Mouse (Mus musculus): ENCODE results near the gene Capn1. TPM values are rescaled to one million over a fixed set of nuclear protein-coding genes. Genes with fewer than 3 reads are reported as not detected.

Gene Capn1
- polyA plus RNA-seq, 1 experiment from 2014 or later = 17.8 TPM

- Histone ChIP-seq H3K4me2 (replicated peaks; ENCODE audit: low read depth) (peak overlapping the region; percentile 73), H3K27ac (ENCODE audit: low read depth, low read length) (peak overlapping the region; percentile 51), H3K4me1 (replicated peaks; ENCODE audit: control insufficient read depth, insufficient read depth, low read length) (peaks cover 12% of the 10 kb centered on the region; the same call in 1 of the 2 replicates), H3K36me3 (ENCODE audit: control insufficient read depth, insufficient read depth) (peaks cover 19% of the 10 kb centered on the region), H3K27me3 (replicated peaks; ENCODE audit: control insufficient read depth, insufficient read depth, low read length) (no peaks in the 10 kb centered on the region), H3K9me3 (ENCODE audit: control insufficient read depth) (no peaks in the 10 kb centered on the region), H3K9ac (ENCODE audit: low read depth, low read length) (peak overlapping the region; percentile 63), H3K4me3 (ENCODE audit: low read depth, low read length) (peak overlapping the region; percentile 62)
- WGBS = 35% methylated on average over 5 of the region's 5 CpGs
- no peak for ATAC-seq
- no peak for TF ChIP-seq CTCF (IDR thresholded peaks at IDR 0.05; ENCODE audit: low read depth)
Measured at GRCm38 (mm10) chr19:6058966-6059365, 43.3 kb upstream of the Capn1 start.

GRCm38 (mm10) chr19:6058513-6058912 is 42.8 kb upstream of the Capn1 start:
- Histone ChIP-seq H3K4me2 (replicated peaks; ENCODE audit: low read depth) (peak overlapping the region; percentile 73), H3K9me3 (ENCODE audit: control insufficient read depth) (no peaks in the 10 kb centered on the region), H3K9ac (ENCODE audit: low read depth, low read length) (peak overlapping the region; percentile 63), H3K4me3 (ENCODE audit: low read depth, low read length) (peak overlapping the region; percentile 62), H3K27ac (ENCODE audit: low read depth, low read length) (peak overlapping the region; percentile 51), H3K27me3 (replicated peaks; ENCODE audit: control insufficient read depth, insufficient read depth, low read length) (no peaks in the 10 kb centered on the region), H3K36me3 (ENCODE audit: control insufficient read depth, insufficient read depth) (peaks cover 23% of the 10 kb centered on the region), H3K4me1 (replicated peaks; ENCODE audit: control insufficient read depth, insufficient read depth, low read length) (peaks cover 12% of the 10 kb centered on the region; the same call in 1 of the 2 replicates)
- 17% methylated on average over 5 of the region's 5 CpGs for WGBS
- no peak for ATAC-seq
- no peak for TF ChIP-seq CTCF (IDR thresholded peaks at IDR 0.05; ENCODE audit: low read depth)

GRCm38 (mm10) chr19:6057313-6058096 is 41.8 kb upstream of the Capn1 start, which contains the start of the genes Mrpl49 and Fau:
Gene Mrpl49 (minus strand): TSS chr19:6057785.
Gene Fau (plus strand): TSS chr19:6057844.
- no peaks in the 10 kb centered on the region for H3K9me3 ChIP-seq (ENCODE audit: control insufficient read depth)
- no peaks in the 10 kb centered on the region for H3K27me3 ChIP-seq (replicated peaks; ENCODE audit: control insufficient read depth, insufficient read depth, low read length)
- peak; percentile 84 for ATAC-seq
- peak within 1 kb of the TSS; percentile 51 for H3K27ac ChIP-seq (ENCODE audit: low read depth, low read length)
- peak within 1 kb of the TSS; percentile 73 for H3K4me2 ChIP-seq (replicated peaks; ENCODE audit: low read depth)
- peak within 1 kb of the TSS; percentile 63 for H3K9ac ChIP-seq (ENCODE audit: low read depth, low read length)
- H3K4me3 ChIP-seq (ENCODE audit: low read depth, low read length) = peak within 1 kb of the TSS; percentile 62
- H3K4me1 ChIP-seq (replicated peaks; ENCODE audit: control insufficient read depth, insufficient read depth, low read length) = peaks cover 9% of the 10 kb centered on the region; the same call in 1 of the 2 replicates
- no peak for TF ChIP-seq CTCF (IDR thresholded peaks at IDR 0.05; ENCODE audit: low read depth)
- peaks cover 33% of the 10 kb centered on the region for H3K36me3 ChIP-seq (ENCODE audit: control insufficient read depth, insufficient read depth)
- under 1% methylated on average over 61 of the region's 63 CpGs for whole genome bisulfite sequencing

GRCm38 (mm10) chr19:6056696-6057095 is 41.0 kb upstream of the Capn1 start:
- no peak for ATAC-seq
- Histone ChIP-seq H3K27ac (ENCODE audit: low read depth, low read length) (no peak overlapping the region), H3K9ac (ENCODE audit: low read depth, low read length) (peak overlapping the region; percentile 63), H3K4me2 (replicated peaks; ENCODE audit: low read depth) (peak overlapping the region; percentile 73), H3K27me3 (replicated peaks; ENCODE audit: control insufficient read depth, insufficient read depth, low read length) (no peaks in the 10 kb centered on the region), H3K4me1 (replicated peaks; ENCODE audit: control insufficient read depth, insufficient read depth, low read length) (peaks cover 4% of the 10 kb centered on the region; the same call in 1 of the 2 replicates), H3K36me3 (ENCODE audit: control insufficient read depth, insufficient read depth) (peaks cover 41% of the 10 kb centered on the region), H3K9me3 (ENCODE audit: control insufficient read depth) (no peaks in the 10 kb centered on the region), H3K4me3 (ENCODE audit: low read depth, low read length) (peak overlapping the region; percentile 62)
- TF ChIP-seq CTCF (IDR thresholded peaks at IDR 0.05; ENCODE audit: low read depth) = no peak
- WGBS = 41% methylated on average over 4 of the region's 4 CpGs

GRCm38 (mm10) chr19:6054296-6054695 is 38.6 kb upstream of the Capn1 start:
- Histone ChIP-seq H3K4me3 (ENCODE audit: low read depth, low read length) (no peak overlapping the region), H3K4me1 (replicated peaks; ENCODE audit: control insufficient read depth, insufficient read depth, low read length) (peaks cover 4% of the 10 kb centered on the region; the same call in 1 of the 2 replicates), H3K4me2 (replicated peaks; ENCODE audit: low read depth) (no peak overlapping the region), H3K27me3 (replicated peaks; ENCODE audit: control insufficient read depth, insufficient read depth, low read length) (no peaks in the 10 kb centered on the region), H3K9ac (ENCODE audit: low read depth, low read length) (no peak overlapping the region), H3K36me3 (ENCODE audit: control insufficient read depth, insufficient read depth) (peaks cover 65% of the 10 kb centered on the region), H3K27ac (ENCODE audit: low read depth, low read length) (peak overlapping the region; percentile 28; the same call in 1 of the 2 replicates), H3K9me3 (ENCODE audit: control insufficient read depth) (no peaks in the 10 kb centered on the region)
- 57% methylated on average over 5 of the region's 5 CpGs for WGBS
- TF ChIP-seq CTCF (IDR thresholded peaks at IDR 0.05; ENCODE audit: low read depth) = no peak
- no peak for ATAC-seq

- H3K36me3 ChIP-seq (ENCODE audit: control insufficient read depth, insufficient read depth) = peaks cover 73% of the 10 kb centered on the region
- no peak overlapping the region for H3K4me2 ChIP-seq (replicated peaks; ENCODE audit: low read depth)
- no peak for TF ChIP-seq CTCF (IDR thresholded peaks at IDR 0.05; ENCODE audit: low read depth)
- no peak overlapping the region for H3K4me3 ChIP-seq (ENCODE audit: low read depth, low read length)
- no peak for ATAC-seq
- H3K9ac ChIP-seq (ENCODE audit: low read depth, low read length) = no peak overlapping the region
- no peaks in the 10 kb centered on the region for H3K27me3 ChIP-seq (replicated peaks; ENCODE audit: control insufficient read depth, insufficient read depth, low read length)
- no peak overlapping the region for H3K27ac ChIP-seq (ENCODE audit: low read depth, low read length)
- H3K9me3 ChIP-seq (ENCODE audit: control insufficient read depth) = no peaks in the 10 kb centered on the region
- 81% methylated on average over 7 of the region's 7 CpGs for WGBS
- H3K4me1 ChIP-seq (replicated peaks; ENCODE audit: control insufficient read depth, insufficient read depth, low read length) = peaks cover 4% of the 10 kb centered on the region
Measured at GRCm38 (mm10) chr19:6052516-6052915, 36.8 kb upstream of the Capn1 start.

Data from intestine, postnatal 0 days (tissue).